Mouse (Mus musculus) kidney, adult 9 months (tissue): ENCODE measurements at regions not wholly inside any gene's neighbourhood (a gene's known extent, or its start where the extent isn't known, plus 50 kb on each side); places are given as distances from the start of the nearest gene placed in this dataset.
"Not testable (repeated sequence)": the region's sequence is repeated elsewhere in the genome, so short reads cannot be mapped to it uniquely, and the experiment has no call there.

ENCODE experiments used
- DNase-seq: peaks from one replicate; pipeline ENCODE4 v3.0.0; 2022

DNA sequence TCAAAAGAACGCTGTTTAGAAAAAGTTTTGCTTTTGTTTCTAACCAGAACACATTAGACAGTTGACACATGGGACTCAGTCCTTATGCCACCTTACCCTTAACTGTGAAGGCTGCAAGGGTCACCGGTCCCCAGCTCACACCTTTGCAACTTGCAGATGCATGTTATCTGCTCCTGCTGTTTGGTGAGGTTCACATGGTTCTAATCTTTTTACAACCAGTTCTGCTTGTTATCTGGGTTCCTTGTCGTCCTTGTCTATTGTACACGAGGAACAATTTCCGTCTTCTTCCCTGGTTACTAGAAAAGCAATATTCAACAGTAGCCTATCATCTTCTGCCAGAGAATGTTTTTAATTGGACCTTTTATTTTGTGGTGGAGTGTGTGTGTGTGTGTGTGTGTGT is 200.8 kb downstream of the Gm21738 start:
- not testable (repeated sequence) for DNase-seq

DNA sequence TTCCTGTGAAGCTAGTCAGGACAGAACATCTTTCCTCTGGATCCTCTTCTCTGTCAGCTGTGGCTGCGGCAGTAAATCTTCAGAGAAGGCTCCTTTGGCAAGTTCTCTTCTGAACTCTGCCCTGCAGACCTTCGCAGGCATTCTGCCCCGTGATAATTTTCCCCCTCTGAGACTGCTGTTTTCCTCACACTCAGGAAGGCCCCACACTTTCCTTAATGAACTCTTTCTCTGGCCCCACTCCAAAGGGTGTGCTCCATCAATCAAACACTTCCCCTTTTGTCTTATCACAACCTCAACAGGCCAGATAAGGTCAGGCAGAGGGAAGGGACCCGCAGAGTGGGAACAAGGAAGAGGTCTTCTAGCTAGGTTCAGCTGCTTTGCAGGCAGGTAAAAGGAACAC is 210.2 kb downstream of the Gm21738 start:
- peak; percentile 14 for DNase-seq

DNA sequence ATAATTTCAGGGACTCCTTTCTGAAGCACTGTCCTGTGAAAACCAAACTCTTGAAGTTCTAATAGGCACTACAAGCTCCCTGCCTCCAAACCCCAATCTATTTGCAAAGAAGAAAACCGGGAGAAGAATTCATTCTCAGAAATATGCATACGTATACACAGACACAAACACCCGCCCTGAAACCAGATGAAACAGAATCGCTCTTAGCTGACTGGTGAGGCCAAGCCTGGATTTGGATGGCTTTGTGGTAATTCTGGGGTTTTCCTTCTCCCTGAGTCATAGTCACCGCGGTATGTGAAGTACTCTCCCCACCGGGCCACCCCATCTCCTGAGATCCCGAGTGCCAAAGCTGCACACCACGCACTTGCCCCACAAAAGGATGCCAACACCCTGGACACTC is 238.5 kb downstream of the Gm21738 start:
- DNase-seq = not testable (repeated sequence)

DNA sequence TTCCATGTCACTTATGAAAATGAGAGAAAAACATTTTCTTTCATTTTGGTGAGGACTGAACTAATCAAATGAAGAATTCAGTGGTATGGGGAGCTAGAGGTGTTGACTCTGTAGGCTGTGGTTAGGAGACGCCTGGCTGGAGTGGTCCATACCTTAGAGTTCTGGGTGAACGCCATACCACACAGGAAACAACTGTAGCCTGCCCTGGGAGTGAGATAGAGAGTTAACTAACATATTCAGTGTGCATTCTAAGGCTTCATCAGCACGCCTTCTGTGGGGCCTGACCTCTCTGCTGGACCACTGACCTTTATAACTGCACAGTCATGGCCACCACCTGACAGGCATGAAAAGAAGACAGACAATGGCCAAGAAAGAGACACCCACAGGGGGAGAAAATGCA is 240.7 kb downstream of the Gm21738 start:
- DNase-seq = not testable (repeated sequence)

DNA sequence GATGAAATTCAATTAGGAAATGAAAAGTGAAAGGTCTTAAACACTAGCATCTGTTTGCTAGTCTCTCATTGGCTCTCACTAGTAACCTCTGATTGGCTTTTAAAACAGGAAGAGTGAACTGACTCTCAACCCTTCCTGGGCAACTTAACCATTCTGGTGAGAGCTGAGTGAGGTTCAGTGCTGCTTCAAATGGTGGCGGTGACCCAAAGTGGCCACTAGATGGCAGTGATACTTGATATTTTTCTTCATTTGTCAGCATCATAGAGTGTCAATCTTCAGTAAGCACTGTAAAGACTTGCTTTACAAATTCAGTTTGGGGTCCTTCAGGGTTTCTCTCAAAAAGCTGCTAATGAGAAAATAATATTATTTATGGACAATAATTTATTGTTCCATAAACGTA is 243.4 kb downstream of the Gm21738 start:
- DNase-seq = peak; percentile 6

DNA sequence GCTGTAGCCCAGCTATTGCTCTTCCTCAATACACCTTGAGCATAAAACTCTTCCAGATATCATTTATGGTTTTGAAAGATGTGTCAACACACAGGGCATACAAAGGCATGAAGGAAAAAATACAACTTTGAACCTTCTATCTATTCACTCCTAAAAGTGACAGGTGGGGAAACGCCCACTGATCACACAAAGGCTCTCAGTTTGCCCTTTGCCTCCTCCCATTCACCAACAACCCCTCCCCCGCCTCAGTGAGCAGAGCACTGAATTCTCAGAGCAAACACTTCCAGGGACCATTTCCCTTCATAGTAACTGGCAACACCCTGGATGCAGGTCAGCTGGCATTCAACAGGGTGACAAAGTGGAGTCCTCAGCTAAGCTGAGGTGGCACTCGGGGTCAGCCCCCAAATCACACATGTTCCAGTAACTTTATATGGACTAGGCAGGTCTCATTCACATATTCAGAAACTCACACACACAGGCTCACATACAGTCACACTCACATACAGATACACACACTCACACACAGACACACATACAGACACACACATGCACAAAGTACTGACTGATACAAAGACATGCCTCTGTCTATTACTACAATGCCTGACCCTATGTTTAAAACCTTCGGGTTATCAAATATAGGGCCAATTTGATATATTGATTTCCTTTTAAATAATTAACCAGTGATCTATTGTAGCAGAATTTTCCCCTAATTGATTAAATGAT is 248.3 kb downstream of the Gm21738 start:
- DNase-seq = not testable (repeated sequence)

DNA sequence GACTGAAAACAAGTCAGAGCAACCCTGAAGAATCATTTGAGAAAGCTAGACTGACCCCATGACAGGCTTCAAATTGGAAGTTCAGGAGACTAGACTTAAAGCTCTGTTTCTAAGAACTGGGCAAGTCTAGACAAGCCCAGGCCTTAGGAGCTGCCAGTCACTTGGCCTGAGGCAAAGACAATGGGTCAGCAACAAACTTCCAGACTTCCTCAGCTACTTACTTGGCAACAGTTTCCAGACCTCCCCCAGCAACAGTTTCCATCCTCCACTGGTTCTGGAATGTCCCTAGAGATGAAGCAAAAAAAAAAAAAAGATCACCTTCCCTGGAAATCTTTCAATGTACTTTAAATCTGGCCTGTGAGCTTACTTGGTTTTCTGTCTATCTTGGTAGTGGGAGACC is 251.9 kb downstream of the Gm21738 start:
- DNase-seq = no peak

DNA sequence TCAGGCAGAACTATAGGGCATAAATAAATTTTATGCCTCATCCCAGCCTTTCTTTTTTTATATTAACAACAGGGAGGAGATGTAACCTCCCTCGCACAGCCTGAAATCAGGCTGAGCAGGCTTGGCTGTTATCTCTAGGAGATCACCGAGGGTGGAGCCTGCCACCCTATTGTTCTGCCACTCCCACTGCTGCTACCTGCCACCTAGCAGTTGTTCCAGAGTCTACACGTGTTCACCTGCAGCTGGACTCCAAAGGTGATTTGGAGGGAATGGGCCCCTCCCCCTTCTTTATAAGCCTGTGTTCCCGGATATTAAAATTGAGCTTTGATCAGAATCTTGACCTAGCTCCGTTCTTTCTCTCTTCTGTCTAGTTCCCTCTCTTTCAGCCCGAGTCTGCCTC is 245.8 kb upstream of the Ube2e2 start:
- not testable (repeated sequence) for DNase-seq

DNA sequence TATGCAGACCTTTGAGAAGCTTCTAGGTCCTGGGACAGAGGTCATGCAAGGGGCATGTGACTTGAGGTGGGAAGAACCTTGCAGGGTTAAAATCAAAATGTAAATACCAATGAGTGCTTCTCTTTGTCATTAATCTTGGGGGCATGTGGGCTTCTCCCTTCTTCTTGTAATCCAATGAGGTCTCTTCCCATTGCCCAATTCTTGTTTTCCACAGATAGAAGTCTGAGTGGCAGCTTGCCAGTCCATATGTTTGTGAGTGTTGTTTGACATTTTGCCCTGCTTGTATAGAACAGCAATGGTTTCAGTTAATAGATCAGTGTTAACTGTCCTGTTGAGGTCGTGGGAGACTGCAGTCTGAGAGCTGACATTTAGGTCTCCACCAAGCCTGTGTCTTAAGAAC is 237.5 kb upstream of the Ube2e2 start:
- no peak for DNase-seq
